Mouse (Mus musculus): Measurements from ENCODE around the gene Miga1. TPM values are rescaled to one million over a fixed set of nuclear protein-coding genes. Genes with fewer than 3 reads are reported as not detected.
"Not testable (repeated sequence)": the region's sequence is repeated elsewhere in the genome, so short reads cannot be mapped to it uniquely, and the experiment has no call there.

Gene Miga1
- polyA plus RNA-seq, 1 experiment from 2014 or later: 21.7 TPM

DNA sequence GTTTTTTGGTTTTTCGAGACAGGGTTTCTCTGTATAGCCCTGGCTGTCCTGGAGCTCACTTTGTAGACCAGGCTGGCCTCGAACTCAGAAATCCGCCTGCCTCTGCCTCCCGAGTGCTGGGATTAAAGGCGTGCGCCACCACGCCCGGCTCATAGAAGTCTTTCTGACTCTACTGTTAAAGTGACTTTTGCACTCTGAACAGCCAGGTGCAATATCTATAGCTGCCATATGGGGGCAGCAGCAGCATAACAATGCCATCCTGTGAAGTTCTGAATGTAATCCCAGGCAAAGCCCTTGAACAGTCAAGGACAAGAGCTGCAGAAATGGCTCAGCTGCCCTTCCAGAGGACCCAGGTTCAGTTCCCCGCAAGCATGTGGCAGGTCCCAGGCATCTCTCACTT is 80.8 kb downstream of the Miga1 start:
- not testable (repeated sequence) for H3K9me3 ChIP-seq; H3K4me3 ChIP-seq; H3K27me3 ChIP-seq (replicated peaks); H3K36me3 ChIP-seq; H3K4me1 ChIP-seq; H3K9ac ChIP-seq; H3K27ac ChIP-seq; H3K4me2 ChIP-seq (replicated peaks)
- WGBS: 49% methylated on average over 8 of the region's 9 CpGs
- ATAC-seq (ENCODE audit: low FRiP score, low read depth): peak; percentile 60

DNA sequence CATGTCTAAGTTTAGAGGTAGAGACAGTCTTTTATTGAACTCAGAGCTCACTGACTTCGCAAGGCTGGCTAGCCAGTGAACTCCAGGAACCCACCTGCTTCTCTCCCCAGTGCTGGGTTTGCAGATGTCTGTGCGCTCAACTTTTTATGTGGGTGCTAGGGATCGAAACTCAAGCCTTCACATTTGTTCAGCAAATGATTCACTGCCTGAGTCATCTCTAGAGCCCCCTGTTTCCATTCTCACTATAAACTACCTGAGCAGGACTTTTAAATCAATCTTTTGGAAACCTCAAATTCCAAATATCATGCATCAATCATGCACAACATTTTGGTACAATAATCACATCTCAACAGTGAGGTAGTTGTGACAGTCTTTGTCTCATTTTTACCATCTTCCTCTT is 82.7 kb downstream of the Miga1 start:
- Histone ChIP-seq H3K4me2 (replicated peaks) (no peak overlapping the region), H3K9me3 (no peaks in the 10 kb centered on the region), H3K4me1 (peaks cover 7% of the 10 kb centered on the region), H3K27ac (no peak overlapping the region), H3K4me3 (no peak overlapping the region), H3K27me3 (replicated peaks) (no peaks in the 10 kb centered on the region), H3K9ac (no peak overlapping the region), H3K36me3 (no peaks in the 10 kb centered on the region)
- no peak for ATAC-seq (ENCODE audit: low FRiP score, low read depth)
- 87% methylated on average over 3 of the region's 3 CpGs for WGBS

DNA sequence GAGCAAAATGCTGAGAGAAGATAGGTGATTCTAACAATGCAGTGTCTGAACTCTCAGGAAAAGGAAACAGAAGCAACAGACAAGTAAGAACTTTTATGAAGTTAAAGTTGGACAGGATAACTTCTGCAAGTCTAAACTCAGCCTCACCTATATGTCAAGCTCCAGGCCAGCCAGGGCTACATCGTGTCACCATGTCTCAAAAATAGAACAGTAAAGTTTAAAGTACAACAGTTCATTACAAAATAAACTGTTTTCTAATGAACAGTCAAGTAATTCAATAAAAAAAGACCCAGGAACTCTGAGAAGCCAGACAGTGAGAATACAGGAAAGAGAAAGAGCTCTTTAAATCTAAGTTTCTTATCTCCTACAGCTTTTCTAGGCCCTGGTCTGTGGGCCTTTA is 89.7 kb downstream of the Miga1 start:
- no peaks in the 10 kb centered on the region for H3K4me1 ChIP-seq
- no peak overlapping the region for H3K9ac ChIP-seq
- no peaks in the 10 kb centered on the region for H3K36me3 ChIP-seq
- H3K4me3 ChIP-seq: no peak overlapping the region
- no peaks in the 10 kb centered on the region for H3K27me3 ChIP-seq (replicated peaks)
- H3K27ac ChIP-seq: no peak overlapping the region
- ATAC-seq (ENCODE audit: low FRiP score, low read depth): no peak
- no peaks in the 10 kb centered on the region for H3K9me3 ChIP-seq
- H3K4me2 ChIP-seq (replicated peaks): no peak overlapping the region
- WGBS: 94% methylated on average over 1 of the region's 1 CpGs

DNA sequence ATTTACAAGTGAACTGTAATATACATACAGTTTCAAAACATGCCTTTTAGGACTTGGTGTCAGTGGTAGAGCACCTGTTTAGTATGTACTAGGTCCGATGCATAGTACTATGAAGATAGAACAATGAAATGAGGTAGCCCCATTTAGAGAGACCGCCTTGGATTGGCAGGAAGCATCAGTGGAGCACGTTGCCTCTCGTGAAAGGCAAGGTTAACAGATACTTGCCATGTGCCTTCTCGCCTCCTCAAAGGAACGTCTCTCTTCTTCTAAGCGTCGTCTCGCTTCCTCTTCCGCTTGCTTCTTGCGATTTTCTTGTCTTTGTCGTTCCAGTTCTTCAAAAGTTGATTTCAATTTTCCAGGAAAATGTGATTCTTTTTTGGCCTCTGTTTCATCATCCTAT is 92.5 kb downstream of the Miga1 start:
- Histone ChIP-seq H3K9ac (no peak overlapping the region), H3K27me3 (replicated peaks) (no peaks in the 10 kb centered on the region), H3K36me3 (no peaks in the 10 kb centered on the region), H3K9me3 (no peaks in the 10 kb centered on the region), H3K4me1 (no peaks in the 10 kb centered on the region), H3K27ac (no peak overlapping the region), H3K4me2 (replicated peaks) (no peak overlapping the region), H3K4me3 (no peak overlapping the region)
- ATAC-seq (ENCODE audit: low FRiP score, low read depth): no peak
- 93% methylated on average over 12 of the region's 12 CpGs for WGBS

DNA sequence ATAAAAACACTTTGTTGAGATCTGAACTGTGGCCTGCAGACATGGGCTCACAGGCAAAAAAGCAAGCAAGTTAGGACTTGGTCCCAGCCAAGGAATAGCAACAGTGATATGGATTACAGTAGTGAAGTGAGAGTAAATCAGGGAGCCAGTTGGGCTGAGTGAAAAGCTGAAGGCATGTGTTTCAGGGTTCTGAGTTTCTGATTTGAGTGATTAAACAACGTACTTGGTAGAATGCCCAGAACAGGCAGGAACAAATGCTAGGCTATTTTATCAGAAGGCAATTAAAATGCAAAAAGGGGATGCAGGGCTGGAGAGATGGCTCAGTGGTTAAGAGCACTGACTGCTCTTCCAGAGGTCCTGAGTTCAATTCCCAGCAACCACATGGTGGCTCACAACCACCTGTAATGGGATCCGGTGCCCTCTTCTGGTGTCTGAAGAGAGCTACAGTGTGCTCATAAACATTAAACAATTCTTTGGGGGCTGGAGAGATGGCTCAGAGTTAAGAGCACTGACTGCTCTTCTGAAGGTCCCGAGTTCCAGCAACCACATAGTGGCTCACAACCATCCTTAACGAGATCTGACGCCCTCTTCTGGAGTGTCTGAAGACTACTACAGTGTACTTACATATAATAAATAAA is 94.8 kb downstream of the Miga1 start:
- Histone ChIP-seq H3K4me2 (replicated peaks) (no peak overlapping the region), H3K27ac (no peak overlapping the region)
- ATAC-seq (ENCODE audit: low FRiP score, low read depth): no peak

DNA sequence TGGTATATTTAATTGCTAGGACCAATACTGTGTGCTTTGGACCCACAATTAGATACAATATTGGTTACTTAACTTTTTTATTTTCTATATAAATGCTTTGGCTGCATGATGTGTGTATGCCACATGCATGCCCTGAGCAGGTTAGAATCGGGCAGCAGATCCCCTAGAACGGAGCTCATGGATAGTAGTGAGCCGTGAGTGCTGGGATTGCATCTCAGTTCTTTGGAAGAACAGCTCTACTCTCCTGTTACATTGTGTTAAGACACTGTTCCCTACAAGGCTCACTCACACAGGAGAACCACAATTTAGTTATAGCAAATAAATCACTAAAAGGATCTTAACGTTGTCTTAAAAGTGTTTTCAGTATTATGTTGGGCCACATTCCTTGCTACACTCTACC is 96.9 kb downstream of the Miga1 start:
- ATAC-seq (ENCODE audit: low FRiP score, low read depth): no peak
- Histone ChIP-seq H3K27ac (no peak overlapping the region), H3K9me3 (no peaks in the 10 kb centered on the region), H3K4me3 (no peak overlapping the region), H3K4me2 (replicated peaks) (no peak overlapping the region), H3K27me3 (replicated peaks) (no peaks in the 10 kb centered on the region), H3K4me1 (no peaks in the 10 kb centered on the region), H3K9ac (no peak overlapping the region), H3K36me3 (peaks cover 5% of the 10 kb centered on the region; the same call in 1 of the 2 replicates)
- WGBS: 78% methylated on average over 4 of the region's 4 CpGs

More for the DNA sequence above, 94.8 kb downstream of the Miga1 start:
- Histone ChIP-seq H3K4me3 (no peak overlapping the region), H3K27me3 (replicated peaks) (no peaks in the 10 kb centered on the region), H3K9me3 (no peaks in the 10 kb centered on the region), H3K9ac (no peak overlapping the region), H3K4me1 (no peaks in the 10 kb centered on the region), H3K36me3 (no peaks in the 10 kb centered on the region)
- 75% methylated on average over 5 of the region's 5 CpGs for WGBS

DNA sequence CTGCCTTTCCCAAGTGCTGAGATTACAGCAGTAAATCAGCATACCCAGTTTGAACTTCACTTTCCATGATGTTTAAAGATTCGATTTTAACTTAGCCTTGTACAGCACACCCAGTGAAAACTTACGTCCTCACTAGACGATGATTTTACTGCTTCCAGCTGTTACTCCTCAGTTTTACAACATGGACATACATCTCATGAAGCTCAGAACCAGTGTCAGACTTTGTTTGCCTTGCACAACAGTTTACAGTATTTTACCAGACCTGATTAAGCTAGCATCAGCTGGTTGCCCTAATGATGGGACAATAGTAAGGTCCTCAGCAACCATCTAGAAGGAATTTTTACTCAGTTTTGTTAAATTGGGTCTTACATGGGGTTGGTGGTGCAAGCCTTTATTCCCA is 99.1 kb downstream of the Miga1 start:
- Histone ChIP-seq H3K4me2 (replicated peaks) (no peak overlapping the region), H3K27ac (no peak overlapping the region)
- WGBS: 73% methylated on average over 3 of the region's 3 CpGs

DNA sequence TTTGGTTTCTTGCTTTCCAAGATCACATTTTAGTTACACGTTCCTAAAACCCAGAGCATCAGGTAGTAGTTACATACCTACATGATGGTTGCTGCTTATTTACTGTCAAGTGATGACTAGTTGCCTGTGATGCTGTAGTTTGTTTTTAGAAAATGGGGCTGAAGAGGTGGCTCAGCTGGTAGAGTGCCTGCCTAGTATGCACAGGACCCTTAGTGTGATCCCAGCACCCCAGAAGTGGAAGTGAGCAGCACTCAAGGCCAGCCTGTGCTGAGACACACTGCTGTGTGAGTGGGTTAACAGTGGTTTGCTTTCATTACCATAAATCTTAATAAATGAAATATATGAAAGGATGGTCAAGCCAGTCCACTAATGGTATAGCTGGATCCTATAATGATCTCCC is 100.6 kb downstream of the Miga1 start:
- Histone ChIP-seq H3K4me1 (no peaks in the 10 kb centered on the region), H3K9me3 (no peaks in the 10 kb centered on the region), H3K4me3 (no peak overlapping the region), H3K27ac (no peak overlapping the region), H3K9ac (no peak overlapping the region), H3K27me3 (replicated peaks) (no peaks in the 10 kb centered on the region), H3K4me2 (replicated peaks) (no peak overlapping the region), H3K36me3 (peaks cover 19% of the 10 kb centered on the region)
- 94% methylated on average over 1 of the region's 1 CpGs for WGBS
- peak; percentile 29; the same call in 1 of the 2 replicates for ATAC-seq (ENCODE audit: low FRiP score, low read depth)

More for the DNA sequence above, 99.1 kb downstream of the Miga1 start:
- no peaks in the 10 kb centered on the region for H3K9me3 ChIP-seq
- H3K4me3 ChIP-seq: no peak overlapping the region
- peaks cover 13% of the 10 kb centered on the region for H3K36me3 ChIP-seq
- no peaks in the 10 kb centered on the region for H3K4me1 ChIP-seq
- ATAC-seq (ENCODE audit: low FRiP score, low read depth): no peak
- H3K27me3 ChIP-seq (replicated peaks): no peaks in the 10 kb centered on the region
- H3K9ac ChIP-seq: no peak overlapping the region

DNA sequence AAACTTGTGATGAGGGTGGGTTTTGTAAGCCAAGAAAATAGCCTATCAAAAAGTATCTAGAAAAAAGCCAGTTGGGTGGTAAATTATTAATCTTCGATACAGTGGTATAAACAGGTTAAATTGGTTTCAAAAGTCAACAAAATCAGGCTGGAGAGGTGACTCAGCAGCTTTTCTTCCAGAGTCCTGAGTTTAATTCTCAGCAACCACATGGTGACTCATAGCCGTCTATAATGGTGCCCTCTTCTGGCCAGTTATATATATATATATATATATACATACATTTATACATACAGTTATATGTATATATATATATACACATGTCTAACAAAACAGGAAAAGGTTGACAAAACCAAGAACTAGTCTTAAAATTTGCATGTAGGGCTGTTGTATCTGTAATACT is 101.4 kb downstream of the Miga1 start:
- H3K36me3 ChIP-seq: peaks cover 23% of the 10 kb centered on the region
- H3K4me2 ChIP-seq (replicated peaks): no peak overlapping the region
- no peaks in the 10 kb centered on the region for H3K4me1 ChIP-seq
- H3K4me3 ChIP-seq: no peak overlapping the region
- WGBS: 77% methylated on average over 2 of the region's 2 CpGs
- H3K9ac ChIP-seq: no peak overlapping the region
- H3K9me3 ChIP-seq: no peaks in the 10 kb centered on the region
- H3K27me3 ChIP-seq (replicated peaks): no peaks in the 10 kb centered on the region
- 0 out of 2 replicates have a peak, but pooled peaks have one; percentile 19 for ATAC-seq (ENCODE audit: low FRiP score, low read depth)
- no peak overlapping the region for H3K27ac ChIP-seq

DNA sequence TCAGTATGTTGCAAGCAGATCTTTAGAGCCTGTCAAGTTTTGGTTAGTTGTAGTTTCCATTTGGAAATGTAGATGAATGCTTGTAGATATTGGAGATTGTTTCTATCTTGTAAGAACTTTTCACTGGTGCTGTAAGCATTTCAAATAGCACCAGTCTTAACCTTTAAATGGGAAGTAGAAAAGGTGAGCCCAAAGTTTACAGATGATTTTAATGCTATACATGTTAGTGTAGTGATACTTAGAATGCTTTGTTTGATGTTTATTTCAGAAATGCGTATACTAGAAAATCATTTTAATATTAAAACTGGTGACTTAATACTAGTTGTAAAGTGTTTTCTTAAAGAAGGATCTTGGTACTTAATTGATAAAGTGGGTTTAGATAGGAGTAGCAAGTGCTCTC is 104.4 kb downstream of the Miga1 start:
- no peaks in the 10 kb centered on the region for H3K4me1 ChIP-seq
- peaks cover 45% of the 10 kb centered on the region for H3K36me3 ChIP-seq
- ATAC-seq (ENCODE audit: low FRiP score, low read depth): no peak
- H3K9ac ChIP-seq: no peak overlapping the region
- H3K9me3 ChIP-seq: no peaks in the 10 kb centered on the region
- no peak overlapping the region for H3K4me2 ChIP-seq (replicated peaks)
- no peak overlapping the region for H3K4me3 ChIP-seq
- WGBS: 96% methylated on average over 1 of the region's 1 CpGs
- H3K27me3 ChIP-seq (replicated peaks): no peaks in the 10 kb centered on the region
- H3K27ac ChIP-seq: no peak overlapping the region

DNA sequence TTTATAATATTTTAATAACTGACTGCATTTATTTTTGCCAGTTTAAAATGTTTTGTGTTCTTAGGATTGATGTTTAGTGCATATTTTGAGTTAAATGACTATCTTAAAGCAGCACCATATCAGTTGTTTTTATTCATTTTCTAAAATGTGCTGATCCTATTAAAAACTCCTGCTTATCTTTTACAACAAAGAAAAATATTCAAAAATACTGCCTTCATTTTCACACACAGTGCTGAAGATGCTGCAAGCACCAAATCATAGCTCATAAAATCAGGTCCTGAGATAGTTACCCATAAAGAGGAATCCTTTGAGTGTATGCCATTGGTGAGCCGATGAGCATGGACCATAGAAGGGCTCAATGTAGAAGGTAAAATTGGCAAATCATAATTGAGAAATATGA is 105.0 kb downstream of the Miga1 start:
- peaks cover 50% of the 10 kb centered on the region for H3K36me3 ChIP-seq
- H3K9ac ChIP-seq: no peak overlapping the region
- 100% methylated on average over 1 of the region's 1 CpGs for WGBS
- H3K4me1 ChIP-seq: no peaks in the 10 kb centered on the region
- no peak overlapping the region for H3K4me2 ChIP-seq (replicated peaks)
- ATAC-seq (ENCODE audit: low FRiP score, low read depth): no peak
- H3K9me3 ChIP-seq: no peaks in the 10 kb centered on the region
- H3K27ac ChIP-seq: no peak overlapping the region
- no peak overlapping the region for H3K4me3 ChIP-seq
- no peaks in the 10 kb centered on the region for H3K27me3 ChIP-seq (replicated peaks)

DNA sequence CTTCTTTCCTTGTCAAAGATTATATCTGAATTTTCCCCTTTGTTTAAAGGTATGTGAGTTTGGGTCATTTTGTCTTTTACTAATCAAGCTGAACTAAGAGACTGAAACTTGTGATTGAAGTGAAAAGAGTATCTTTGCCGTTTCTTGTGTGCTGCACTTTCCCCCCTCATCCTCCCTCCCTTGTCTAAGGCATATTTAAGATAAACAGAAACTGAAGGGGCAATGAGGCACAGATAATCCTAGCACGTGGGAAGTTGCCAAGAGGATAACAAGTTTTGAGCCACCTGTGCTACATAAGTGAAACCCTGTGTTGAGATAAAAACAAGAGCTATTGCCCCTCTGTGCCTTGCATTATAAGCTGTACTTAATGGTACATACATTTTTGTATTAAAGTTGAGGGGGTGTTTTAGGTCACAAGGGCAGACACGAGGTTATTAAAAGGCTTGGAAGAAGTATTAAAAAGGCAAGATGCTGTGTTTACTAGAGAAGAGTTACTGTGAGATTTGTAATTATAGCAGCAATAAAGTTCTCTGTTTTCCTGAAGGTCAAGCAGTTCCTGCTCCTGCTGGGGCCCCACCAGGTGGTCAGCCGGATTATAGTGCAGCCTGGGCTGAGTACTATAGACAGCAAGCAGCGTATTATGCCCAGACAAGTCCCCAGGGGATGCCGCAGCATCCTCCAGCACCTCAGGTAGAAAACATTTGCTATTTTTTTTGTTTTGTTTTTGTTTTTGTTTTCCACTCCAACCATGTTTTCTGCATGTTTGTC is 108.7 kb downstream of the Miga1 start:
- H3K9me3 ChIP-seq: no peaks in the 10 kb centered on the region
- no peaks in the 10 kb centered on the region for H3K27me3 ChIP-seq (replicated peaks)
- H3K36me3 ChIP-seq: peaks cover 69% of the 10 kb centered on the region
- no peak overlapping the region for H3K27ac ChIP-seq
- ATAC-seq (ENCODE audit: low FRiP score, low read depth): no peak
- H3K4me1 ChIP-seq: no peaks in the 10 kb centered on the region
- 64% methylated on average over 6 of the region's 6 CpGs for WGBS
- no peak overlapping the region for H3K4me3 ChIP-seq
- H3K9ac ChIP-seq: no peak overlapping the region
- H3K4me2 ChIP-seq (replicated peaks): no peak overlapping the region

DNA sequence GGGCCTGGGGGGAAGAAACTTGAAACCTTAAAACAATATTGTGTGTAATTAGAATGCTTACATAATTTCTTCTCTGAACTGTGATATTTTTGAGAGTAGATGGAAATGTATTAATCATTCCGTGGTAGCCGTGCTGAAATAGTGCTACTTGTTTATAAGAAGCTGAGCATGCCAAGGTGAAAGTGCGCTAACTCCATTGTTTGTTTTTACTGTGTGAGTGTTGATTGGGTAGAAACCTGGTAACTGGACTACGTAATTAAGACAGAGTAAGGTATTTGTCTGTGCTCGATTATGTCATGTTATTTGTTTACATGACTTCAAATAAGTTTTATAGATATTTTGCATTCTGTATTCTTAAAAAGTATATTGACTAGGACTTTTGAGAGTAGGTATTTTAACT is 110.9 kb downstream of the Miga1 start:
- no peaks in the 10 kb centered on the region for H3K4me1 ChIP-seq
- H3K9ac ChIP-seq: no peak overlapping the region
- H3K4me2 ChIP-seq (replicated peaks): no peak overlapping the region
- peaks cover 82% of the 10 kb centered on the region for H3K36me3 ChIP-seq
- ATAC-seq (ENCODE audit: low FRiP score, low read depth): no peak
- no peak overlapping the region for H3K4me3 ChIP-seq
- H3K27ac ChIP-seq: no peak overlapping the region
- 96% methylated on average over 5 of the region's 5 CpGs for WGBS
- H3K9me3 ChIP-seq: no peaks in the 10 kb centered on the region
- H3K27me3 ChIP-seq (replicated peaks): no peaks in the 10 kb centered on the region
